Mouse (Mus musculus) megakaryocyte, embryonic 14.5 days (primary cell): ENCODE data around the gene Negr1.

Experiments
- FLI1 ChIP-seq: IDR thresholded peaks from 2 replicates; pipeline ENCODE4 v1.6.1; 2012; ENCODE audit warnings: low read length, inconsistent platforms, mixed read lengths
- GATA1 ChIP-seq: IDR thresholded peaks from 3 replicates; pipeline ENCODE4 v1.6.1; 2012; ENCODE audit warnings: mixed read lengths, low read length, inconsistent platforms, borderline replicate concordance

GRCm38 (mm10) chr3:156968764-156969163 lies 407.2 kb downstream of the Negr1 start:
- TF ChIP-seq GATA1 = no peak
- no peak for TF ChIP-seq FLI1
